Mouse (Mus musculus): ENCODE measurements at regions not wholly inside any gene's neighbourhood (a gene's known extent, or its start where the extent isn't known, plus 50 kb on each side); places are given as distances from the start of the nearest gene placed in this dataset.

DNA sequence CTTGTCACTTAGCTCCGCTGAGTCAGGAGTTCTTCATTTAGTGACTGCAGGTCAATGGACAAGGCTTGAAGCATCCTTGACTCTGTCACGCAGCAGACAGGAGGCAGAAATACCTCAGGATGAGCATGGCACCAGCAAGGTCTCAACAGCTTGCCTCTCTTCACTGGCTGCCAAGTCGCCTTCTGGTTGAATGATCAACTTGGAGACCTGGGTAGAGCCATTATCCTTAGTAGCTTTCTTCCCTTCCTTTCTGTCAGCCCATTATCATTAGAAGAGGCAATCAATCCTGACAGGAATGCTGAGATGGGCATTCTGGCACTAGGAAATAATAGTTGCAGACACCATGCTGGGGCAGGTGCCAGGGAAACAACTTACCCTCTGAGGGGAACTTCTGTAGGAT lies 386.3 kb downstream of the Ipmk start:
- no peak overlapping the region for H3K9ac ChIP-seq (ENCODE audit: control insufficient read depth, low read depth, low read length, poor library complexity, severe bottlenecking)
- H3K27me3 ChIP-seq (ENCODE audit: control insufficient read depth in 1 of 2, insufficient read depth in 2 of 2, low read length in 2 of 2) = no peaks in the 10 kb centered on the region
- TF ChIP-seq KAT2A (conservative IDR thresholded peaks at IDR 0.05; ENCODE audit: low read depth, low read length) (no peak), SMC3 (IDR thresholded peaks at IDR 0.05; ENCODE audit: low read depth, low read length) (no peak), GATA1 (IDR thresholded peaks at IDR 0.05; ENCODE audit: low read depth, low read length) (no peak), ZNF384 (IDR thresholded peaks at IDR 0.05; ENCODE audit: low read depth, low read length) (no peak), POLR2AphosphoS5 (IDR thresholded peaks at IDR 0.05; ENCODE audit: borderline replicate concordance, low read depth, low read length) (no peak), CTCF (IDR thresholded peaks at IDR 0.05 in 2 of 3, conservative IDR thresholded peaks at IDR 0.05 in 1 of 3; ENCODE audit: control insufficient read depth in 1 of 3, insufficient read depth in 1 of 3, low read depth in 2 of 3, low read length in 3 of 3, poor library complexity in 1 of 3, severe bottlenecking in 1 of 3) (no peak), MAZ (IDR thresholded peaks at IDR 0.05; ENCODE audit: low read depth, low read length) (no peak), CHD1 (IDR thresholded peaks at IDR 0.05; ENCODE audit: low read depth, low read length) (no peak), USF2 (IDR thresholded peaks at IDR 0.05; ENCODE audit: borderline replicate concordance in 1 of 2, insufficient read depth in 1 of 2, low read depth in 1 of 2, low read length in 2 of 2) (no peak), NELFE (IDR thresholded peaks at IDR 0.05; ENCODE audit: low read depth, low read length) (no peak), SIN3A (IDR thresholded peaks at IDR 0.05; ENCODE audit: low read length) (no peak), TBP (IDR thresholded peaks at IDR 0.05; ENCODE audit: low read depth, low read length) (no peak)
- no peaks in the 10 kb centered on the region for H3K4me1 ChIP-seq (ENCODE audit: control insufficient read depth in 1 of 2, insufficient read depth in 2 of 2, low read length in 2 of 2)
- no peak overlapping the region for H3K4me3 ChIP-seq (ENCODE audit: control insufficient read depth in 1 of 2, insufficient read depth in 1 of 2, low read depth in 2 of 2, low read length in 2 of 2)
- no peaks in the 10 kb centered on the region for H3K9me3 ChIP-seq (replicated peaks; ENCODE audit: insufficient read depth, low read length)
- no peak overlapping the region for H3K27ac ChIP-seq (ENCODE audit: control insufficient read depth, low read depth, low read length)
- H3K36me3 ChIP-seq (ENCODE audit: control insufficient read depth in 1 of 2, insufficient read depth in 2 of 2, low read length in 2 of 2) = no peaks in the 10 kb centered on the region
- no peak for DNase-seq (ENCODE audit: low read depth, low spot score)
- no peaks in the 10 kb centered on the region for H3K79me2 ChIP-seq (ENCODE audit: control insufficient read depth, insufficient read depth, low read length, poor library complexity)

DNA sequence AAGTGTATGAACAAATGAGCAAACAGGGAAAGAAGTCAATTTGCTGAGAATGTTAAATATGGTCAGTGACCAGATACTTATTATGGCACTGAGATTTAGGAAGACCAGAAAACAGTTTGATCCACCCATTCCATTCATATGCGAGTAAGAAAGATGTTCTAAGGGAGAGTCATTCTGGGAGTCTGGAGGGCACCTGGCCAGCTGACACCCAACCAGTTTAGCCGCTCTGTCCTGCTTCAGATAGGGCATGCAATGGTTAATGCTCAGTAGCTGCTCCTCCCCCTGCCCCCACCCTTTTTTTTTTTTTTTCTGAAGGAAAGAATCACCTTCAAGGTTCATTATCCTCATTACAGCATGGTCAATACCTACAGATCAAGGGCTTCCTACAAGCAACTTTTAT lies 386.9 kb downstream of the Ipmk start:
- Histone ChIP-seq H3K4me1 (ENCODE audit: control insufficient read depth in 1 of 2, insufficient read depth in 2 of 2, low read length in 2 of 2) (no peaks in the 10 kb centered on the region), H3K4me3 (ENCODE audit: control insufficient read depth in 1 of 2, insufficient read depth in 1 of 2, low read depth in 2 of 2, low read length in 2 of 2) (no peak overlapping the region), H3K9ac (ENCODE audit: control insufficient read depth, low read depth, low read length, poor library complexity, severe bottlenecking) (no peak overlapping the region), H3K27me3 (ENCODE audit: control insufficient read depth in 1 of 2, insufficient read depth in 2 of 2, low read length in 2 of 2) (no peaks in the 10 kb centered on the region), H3K79me2 (ENCODE audit: control insufficient read depth, insufficient read depth, low read length, poor library complexity) (no peaks in the 10 kb centered on the region), H3K27ac (ENCODE audit: control insufficient read depth, low read depth, low read length) (no peak overlapping the region), H3K36me3 (ENCODE audit: control insufficient read depth in 1 of 2, insufficient read depth in 2 of 2, low read length in 2 of 2) (no peaks in the 10 kb centered on the region), H3K9me3 (replicated peaks; ENCODE audit: insufficient read depth, low read length) (no peaks in the 10 kb centered on the region)
- no peak for DNase-seq (ENCODE audit: low read depth, low spot score)
- TF ChIP-seq GABPA (IDR thresholded peaks at IDR 0.05; ENCODE audit: low read depth, low read length) (no peak), MYC (IDR thresholded peaks at IDR 0.05; ENCODE audit: low read depth, low read length) (no peak), TAL1 (IDR thresholded peaks at IDR 0.05; ENCODE audit: low read length) (no peak), USF1 (IDR thresholded peaks at IDR 0.05; ENCODE audit: low read depth, low read length) (no peak), ZNF384 (IDR thresholded peaks at IDR 0.05; ENCODE audit: low read depth, low read length) (no peak), POLR2AphosphoS2 (IDR thresholded peaks at IDR 0.05; ENCODE audit: low read length) (no peak), CHD1 (IDR thresholded peaks at IDR 0.05; ENCODE audit: low read depth, low read length) (no peak), E2F4 (IDR thresholded peaks at IDR 0.05; ENCODE audit: borderline replicate concordance, low read depth, low read length) (no peak)
